In the genomic region with DNA sequence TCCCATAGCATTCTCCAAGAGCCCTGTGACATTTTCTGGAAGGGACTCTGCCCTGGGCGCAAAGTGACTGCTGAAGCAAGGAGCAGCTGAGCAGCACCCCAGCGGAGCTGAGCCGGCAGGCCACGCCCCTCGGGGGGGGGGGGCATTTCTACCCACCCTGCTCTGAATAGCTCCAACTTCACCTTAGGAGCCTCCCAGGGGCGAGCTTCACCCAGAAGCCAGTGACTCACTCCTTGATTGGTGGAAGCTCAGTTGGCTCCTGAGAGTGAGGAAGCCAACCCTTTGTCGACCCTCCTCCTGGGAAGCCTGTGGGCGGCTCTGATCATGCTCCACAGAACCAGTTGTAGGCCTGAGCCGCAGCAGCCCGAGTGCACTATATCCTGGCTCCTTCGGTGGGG, we compare ENCODE assay signal across 7 mouse cellular contexts. TPM values are rescaled to one million over a fixed set of nuclear protein-coding genes. Genes with fewer than 3 reads are reported as not detected.
A peak's percentile ranks its signal among the peaks of the same experiment; 100 is the strongest.
DNase-seq lines count a peak whose midpoint lies in the region; ATAC-seq and TF ChIP-seq lines count a peak whose summit lies in the region.

No protein-coding gene starts in this region.

- peaks cover 19% of the 10 kb centered on the region for H3K4me1 ChIP-seq in neural tube, embryonic 15.5 days
- H3K4me1 ChIP-seq in heart, embryonic 11.5 days (ENCODE audit: control insufficient read depth, insufficient read depth, low read length), result peaks cover 33% of the 10 kb centered on the region
- H3K4me1 ChIP-seq in limb, embryonic 11.5 days (ENCODE audit: control insufficient read depth, insufficient read depth, low read length), result peaks cover 8% of the 10 kb centered on the region; the same call in 1 of the 2 replicates
- no peaks in the 10 kb centered on the region; the same call in 1 of the 2 replicates for H3K4me1 ChIP-seq in stomach, postnatal 0 days (replicated peaks; ENCODE audit: control insufficient read depth, insufficient read depth)

- H3K27me3 ChIP-seq in neural tube, embryonic 15.5 days (replicated peaks), result no peaks in the 10 kb centered on the region
- H3K27me3 ChIP-seq in heart, embryonic 11.5 days (ENCODE audit: control insufficient read depth, insufficient read depth, low read length), result no peaks in the 10 kb centered on the region
- no peaks in the 10 kb centered on the region for H3K27me3 ChIP-seq in limb, embryonic 11.5 days (ENCODE audit: control insufficient read depth, insufficient read depth, low read length)
- no peaks in the 10 kb centered on the region for H3K27me3 ChIP-seq in stomach, postnatal 0 days (ENCODE audit: control insufficient read depth, insufficient read depth, low read length)

- ATAC-seq in neural tube, embryonic 15.5 days (ENCODE audit: low FRiP score), result no peak
- no peak; the same call in 1 of the 2 replicates for ATAC-seq in heart, embryonic 11.5 days (replicated peaks; ENCODE audit: insufficient number of reproducible peaks, low FRiP score, low TSS enrichment)
- ATAC-seq in limb, embryonic 11.5 days (ENCODE audit: insufficient number of reproducible peaks, low FRiP score, low TSS enrichment, low read depth), result no peak
- peak; percentile 83 for ATAC-seq in stomach, postnatal 0 days (ENCODE audit: low FRiP score, low TSS enrichment)

- WGBS in neural tube, embryonic 15.5 days, result 8% methylated on average over 11 of the region's 11 CpGs
- WGBS in heart, embryonic 11.5 days (ENCODE audit: insufficient replicate concordance), result 11% methylated on average over 9 of the region's 11 CpGs
- WGBS in limb, embryonic 11.5 days, result 8% methylated on average over 11 of the region's 11 CpGs
- WGBS in stomach, postnatal 0 days, result 10% methylated on average over 11 of the region's 11 CpGs

- no peaks in the 10 kb centered on the region for H3K9me3 ChIP-seq in neural tube, embryonic 15.5 days (replicated peaks)
- no peaks in the 10 kb centered on the region for H3K9me3 ChIP-seq in heart, embryonic 11.5 days (replicated peaks; ENCODE audit: control insufficient read depth, low read length)
- no peaks in the 10 kb centered on the region for H3K9me3 ChIP-seq in limb, embryonic 11.5 days (ENCODE audit: control insufficient read depth, low read length)
- no peaks in the 10 kb centered on the region for H3K9me3 ChIP-seq in stomach, postnatal 0 days (ENCODE audit: control insufficient read depth, low read length)

- H3K9ac ChIP-seq in neural tube, embryonic 15.5 days (replicated peaks), result no peak overlapping the region
- no peak overlapping the region for H3K9ac ChIP-seq in heart, embryonic 11.5 days (ENCODE audit: low read depth, low read length)
- H3K9ac ChIP-seq in limb, embryonic 11.5 days (ENCODE audit: low read length), result no peak overlapping the region
- H3K9ac ChIP-seq in stomach, postnatal 0 days (ENCODE audit: low read length), result no peak overlapping the region

- H3K36me3 ChIP-seq in neural tube, embryonic 15.5 days, result no peaks in the 10 kb centered on the region
- H3K36me3 ChIP-seq in heart, embryonic 11.5 days (ENCODE audit: control insufficient read depth, insufficient read depth, low read length), result no peaks in the 10 kb centered on the region
- H3K36me3 ChIP-seq in limb, embryonic 11.5 days (ENCODE audit: control insufficient read depth, insufficient read depth, low read length), result no peaks in the 10 kb centered on the region
- H3K36me3 ChIP-seq in stomach, postnatal 0 days (ENCODE audit: control insufficient read depth, insufficient read depth, low read length), result no peaks in the 10 kb centered on the region

- H3K27ac ChIP-seq in neural tube, embryonic 15.5 days (replicated peaks), result no peak overlapping the region
- no peak overlapping the region for H3K27ac ChIP-seq in heart, embryonic 11.5 days (ENCODE audit: low read depth, low read length)
- H3K27ac ChIP-seq in limb, embryonic 11.5 days (replicated peaks; ENCODE audit: low read depth, low read length), result no peak overlapping the region
- H3K27ac ChIP-seq in stomach, postnatal 0 days (replicated peaks), result peak overlapping the region; percentile 75

- no peak for TF ChIP-seq CTCF in stomach, postnatal 0 days (IDR thresholded peaks at IDR 0.05; ENCODE audit: low read depth)

- no peak overlapping the region; the same call in 1 of the 2 replicates for H3K4me2 ChIP-seq in neural tube, embryonic 15.5 days
- peak overlapping the region; percentile 30 for H3K4me2 ChIP-seq in heart, embryonic 11.5 days
- H3K4me2 ChIP-seq in limb, embryonic 11.5 days (ENCODE audit: low read depth, severe bottlenecking), result no peak overlapping the region
- peak overlapping the region; percentile 23; the same call in 1 of the 2 replicates for H3K4me2 ChIP-seq in stomach, postnatal 0 days (replicated peaks; ENCODE audit: low read depth)

- peak; percentile 21 for DNase-seq in neural tube, embryonic 10.5 days (ENCODE audit: extremely low spot score, low spot score)
- peak; percentile 32 for DNase-seq in limb, embryonic 11.5 days (ENCODE audit: low spot score)
- DNase-seq in stomach, postnatal 0 days (ENCODE audit: low spot score), result peak; percentile 89
- no peak for DNase-seq in T-cell, adult 2 months (ENCODE audit: low spot score)
- no peak for DNase-seq in frontal cortex, postnatal 25 days (ENCODE audit: low spot score in 2 of 2)

- no peak for TF ChIP-seq EP300 in stomach, postnatal 0 days (optimal IDR thresholded peaks at IDR 0.05)

- H3K4me3 ChIP-seq in neural tube, embryonic 15.5 days (replicated peaks), result no peak overlapping the region
- no peak overlapping the region; the same call in 1 of the 2 replicates for H3K4me3 ChIP-seq in heart, embryonic 11.5 days (ENCODE audit: low read depth, low read length)
- no peak overlapping the region for H3K4me3 ChIP-seq in limb, embryonic 11.5 days (ENCODE audit: low read depth, low read length)
- no peak overlapping the region for H3K4me3 ChIP-seq in stomach, postnatal 0 days (ENCODE audit: low read depth, low read length)

RNA-seq across cellular contexts. Expression of a gene that starts 10.0 kb away (rescaled TPM):
- 56.7 and 57.0 TPM in 2 replicates for polyA plus RNA-seq in neural tube, embryonic 15.5 days (2015; fragmentation: Nextera tagmentation; extraction: Ambion mirVana)
- 8.8 and 11.2 TPM in 2 replicates for polyA plus RNA-seq in heart, embryonic 11.5 days (2014; fragmentation: Nextera tagmentation; extraction: Ambion mirVana)
- polyA plus RNA-seq in limb, embryonic 11.5 days (2014; fragmentation: Nextera tagmentation; extraction: Ambion mirVana), result 5.2 and 6.3 TPM in 2 replicates
- polyA plus RNA-seq in stomach, postnatal 0 days (2015; fragmentation: Nextera tagmentation; extraction: Ambion mirVana), result 18.0 and 21.9 TPM in 2 replicates

RNA-seq across cellular contexts. Expression of a gene that starts 28.4 kb away (rescaled TPM):
- polyA plus RNA-seq in neural tube, embryonic 15.5 days (2015; fragmentation: Nextera tagmentation; extraction: Ambion mirVana), result 0.92 and 1.1 TPM in 2 replicates
- 0.69 TPM in 1 of 2 replicates, not detected in the other for polyA plus RNA-seq in heart, embryonic 11.5 days (2014; fragmentation: Nextera tagmentation; extraction: Ambion mirVana)
- polyA plus RNA-seq in limb, embryonic 11.5 days (2014; fragmentation: Nextera tagmentation; extraction: Ambion mirVana), result not detected in 2 replicates
- 0.42 and 0.55 TPM in 2 replicates for polyA plus RNA-seq in stomach, postnatal 0 days (2015; fragmentation: Nextera tagmentation; extraction: Ambion mirVana)

RNA-seq across cellular contexts. Expression of a gene that starts 36.4 kb away (rescaled TPM):
- 0.10 TPM in 1 of 2 replicates, not detected in the other for polyA plus RNA-seq in neural tube, embryonic 15.5 days (2015; fragmentation: Nextera tagmentation; extraction: Ambion mirVana)
- not detected in 2 replicates for polyA plus RNA-seq in heart, embryonic 11.5 days (2014; fragmentation: Nextera tagmentation; extraction: Ambion mirVana)
- polyA plus RNA-seq in limb, embryonic 11.5 days (2014; fragmentation: Nextera tagmentation; extraction: Ambion mirVana), result not detected in 2 replicates
- polyA plus RNA-seq in stomach, postnatal 0 days (2015; fragmentation: Nextera tagmentation; extraction: Ambion mirVana), result 0.06 TPM in 1 of 2 replicates, not detected in the other

RNA-seq across cellular contexts. Expression of a gene that starts 56.3 kb away (rescaled TPM):
- 61.4 and 66.6 TPM in 2 replicates for polyA plus RNA-seq in neural tube, embryonic 15.5 days (2015; fragmentation: Nextera tagmentation; extraction: Ambion mirVana)
- 125 and 126 TPM in 2 replicates for polyA plus RNA-seq in heart, embryonic 11.5 days (2014; fragmentation: Nextera tagmentation; extraction: Ambion mirVana)
- 63.5 and 64.0 TPM in 2 replicates for polyA plus RNA-seq in limb, embryonic 11.5 days (2014; fragmentation: Nextera tagmentation; extraction: Ambion mirVana)
- polyA plus RNA-seq in stomach, postnatal 0 days (2015; fragmentation: Nextera tagmentation; extraction: Ambion mirVana), result 62.3 and 66.7 TPM in 2 replicates

RNA-seq across cellular contexts. Expression of a gene that starts 56.3 kb away (rescaled TPM):
- polyA plus RNA-seq in neural tube, embryonic 15.5 days (2015; fragmentation: Nextera tagmentation; extraction: Ambion mirVana), result 177 and 195 TPM in 2 replicates
- polyA plus RNA-seq in heart, embryonic 11.5 days (2014; fragmentation: Nextera tagmentation; extraction: Ambion mirVana), result 97.0 and 97.5 TPM in 2 replicates
- polyA plus RNA-seq in limb, embryonic 11.5 days (2014; fragmentation: Nextera tagmentation; extraction: Ambion mirVana), result 129 and 131 TPM in 2 replicates
- 58.8 and 61.7 TPM in 2 replicates for polyA plus RNA-seq in stomach, postnatal 0 days (2015; fragmentation: Nextera tagmentation; extraction: Ambion mirVana)

Comparison
In these comparisons a context has a peak if more than half of its experiments do, and no peak if none do; other contexts are left out.
1. DNase-seq: peak in neural tube, embryonic 10.5 days (single experiment), limb, embryonic 11.5 days (single experiment) and stomach, postnatal 0 days (single experiment); none in T-cell, adult 2 months (single experiment) and frontal cortex, postnatal 25 days (0 of 2).
2. H3K4me2 ChIP-seq: peak in heart, embryonic 11.5 days (single experiment) and stomach, postnatal 0 days (single experiment); none in neural tube, embryonic 15.5 days (single experiment) and limb, embryonic 11.5 days (single experiment).